Mouse (Mus musculus): ENCODE data around the gene Bag2. TPM values are rescaled to one million over a fixed set of nuclear protein-coding genes. Genes with fewer than 3 reads are reported as not detected.
A peak's percentile ranks its signal among the peaks of the same experiment; 100 is the strongest.
"Not testable (repeated sequence)": the region's sequence is repeated elsewhere in the genome, so short reads cannot be mapped to it uniquely, and the experiment has no call there.

Bag2 gene
- polyA plus RNA-seq, 1 experiment = 14.6 TPM

- TF ChIP-seq POLR2A (IDR thresholded peaks at IDR 0.05; ENCODE audit: insufficient read depth, low read length) = no peak
- peak; percentile 62 for TF ChIP-seq CTCF (IDR thresholded peaks at IDR 0.05; ENCODE audit: low read depth, low read length)
- TF ChIP-seq EP300 (IDR thresholded peaks at IDR 0.05; ENCODE audit: insufficient read depth, low read depth, low read length) = no peak
- H3K4me3 ChIP-seq (ENCODE audit: low read depth, low read length) = no peak overlapping the region
- H3K27me3 ChIP-seq (ENCODE audit: control insufficient read depth, insufficient read depth, low read length, poor library complexity, severe bottlenecking) = no peaks in the 10 kb centered on the region
- no peak overlapping the region for H3K9ac ChIP-seq (ENCODE audit: low read depth, poor library complexity, severe bottlenecking)
- H3K27ac ChIP-seq (ENCODE audit: insufficient read depth, low read length) = no peak overlapping the region
- H3K9me3 ChIP-seq (replicated peaks; ENCODE audit: control insufficient read depth, insufficient read depth, low read length, poor library complexity, severe bottlenecking) = no peaks in the 10 kb centered on the region
- no peaks in the 10 kb centered on the region for H3K36me3 ChIP-seq (ENCODE audit: control insufficient read depth, insufficient read depth, low read length, poor library complexity, severe bottlenecking)
- no peaks in the 10 kb centered on the region for H3K4me1 ChIP-seq (ENCODE audit: control insufficient read depth, insufficient read depth, low read length)
Measured at GRCm38 (mm10) chr1:33749109-33749508, 8.5 kb downstream of the Bag2 start.

DNA sequence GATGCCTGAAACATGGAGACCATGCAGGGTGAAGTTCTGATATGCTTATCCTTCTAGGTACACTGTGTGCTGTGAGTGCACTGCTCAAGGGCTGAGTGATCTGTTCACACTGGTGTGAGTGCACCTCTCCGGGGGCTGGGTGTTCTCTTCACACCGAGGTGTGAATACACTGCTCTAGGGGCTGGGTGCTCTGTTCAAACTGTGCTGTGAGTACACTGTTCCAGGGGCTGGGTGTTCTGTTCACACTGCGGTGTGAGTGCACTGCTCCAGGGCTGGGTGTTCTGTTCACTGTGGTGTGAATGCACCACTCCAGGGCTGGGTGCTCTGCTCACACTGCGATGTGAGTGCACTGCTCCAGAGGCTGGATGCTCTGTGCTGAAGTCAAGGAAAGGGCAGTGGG lies 11.7 kb downstream of the Bag2 start:
- no peak overlapping the region for H3K9ac ChIP-seq (ENCODE audit: low read depth, poor library complexity, severe bottlenecking)
- H3K36me3 ChIP-seq (ENCODE audit: control insufficient read depth, insufficient read depth, low read length, poor library complexity, severe bottlenecking) = no peaks in the 10 kb centered on the region

GRCm38 (mm10) chr1:33744815-33745214 lies 12.8 kb downstream of the Bag2 start:
- H3K9ac ChIP-seq (ENCODE audit: low read depth, poor library complexity, severe bottlenecking); H3K9me3 ChIP-seq (replicated peaks; ENCODE audit: control insufficient read depth, insufficient read depth, low read length, poor library complexity, severe bottlenecking); H3K27ac ChIP-seq (ENCODE audit: insufficient read depth, low read length); H3K4me1 ChIP-seq (ENCODE audit: control insufficient read depth, insufficient read depth, low read length); H3K27me3 ChIP-seq (ENCODE audit: control insufficient read depth, insufficient read depth, low read length, poor library complexity, severe bottlenecking); H3K36me3 ChIP-seq (ENCODE audit: control insufficient read depth, insufficient read depth, low read length, poor library complexity, severe bottlenecking); H3K4me3 ChIP-seq (ENCODE audit: low read depth, low read length): not testable (repeated sequence)

More for the DNA sequence above, 11.7 kb downstream of the Bag2 start:
- Histone ChIP-seq H3K9me3 (replicated peaks; ENCODE audit: control insufficient read depth, insufficient read depth, low read length, poor library complexity, severe bottlenecking) (no peaks in the 10 kb centered on the region), H3K4me1 (ENCODE audit: control insufficient read depth, insufficient read depth, low read length) (no peaks in the 10 kb centered on the region), H3K27me3 (ENCODE audit: control insufficient read depth, insufficient read depth, low read length, poor library complexity, severe bottlenecking) (no peaks in the 10 kb centered on the region), H3K4me3 (ENCODE audit: low read depth, low read length) (no peak overlapping the region), H3K27ac (ENCODE audit: insufficient read depth, low read length) (no peak overlapping the region)
- TF ChIP-seq CTCF (IDR thresholded peaks at IDR 0.05; ENCODE audit: low read depth, low read length) (no peak), EP300 (IDR thresholded peaks at IDR 0.05; ENCODE audit: insufficient read depth, low read depth, low read length) (no peak), POLR2A (IDR thresholded peaks at IDR 0.05; ENCODE audit: insufficient read depth, low read length) (no peak)

DNA sequence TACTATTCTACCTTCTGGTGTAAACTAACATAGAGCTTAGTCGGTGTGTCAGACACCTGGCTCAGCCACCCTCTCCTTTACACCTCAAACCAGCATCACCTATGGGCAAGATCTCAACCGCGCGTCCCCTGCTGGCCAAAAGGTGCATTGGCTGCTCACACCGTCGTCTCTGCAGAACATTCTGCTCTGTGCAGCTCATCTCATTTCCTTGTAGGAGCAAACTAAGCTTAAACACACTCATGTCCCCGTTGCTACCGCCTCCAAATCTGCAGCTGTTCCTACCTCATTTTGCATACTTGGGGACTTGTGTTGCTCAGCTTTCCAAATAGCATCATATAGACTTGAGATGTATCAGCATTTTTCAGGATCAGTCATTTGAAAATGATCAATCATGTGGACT lies 14.7 kb downstream of the Bag2 start:
- no peak for TF ChIP-seq EP300 (IDR thresholded peaks at IDR 0.05; ENCODE audit: insufficient read depth, low read depth, low read length)
- TF ChIP-seq POLR2A (IDR thresholded peaks at IDR 0.05; ENCODE audit: insufficient read depth, low read length) = no peak
- TF ChIP-seq CTCF (IDR thresholded peaks at IDR 0.05; ENCODE audit: low read depth, low read length) = peak; percentile 96
- no peak overlapping the region for H3K9ac ChIP-seq (ENCODE audit: low read depth, poor library complexity, severe bottlenecking)
- peaks cover 10% of the 10 kb centered on the region for H3K36me3 ChIP-seq (ENCODE audit: control insufficient read depth, insufficient read depth, low read length, poor library complexity, severe bottlenecking)
- no peaks in the 10 kb centered on the region for H3K9me3 ChIP-seq (replicated peaks; ENCODE audit: control insufficient read depth, insufficient read depth, low read length, poor library complexity, severe bottlenecking)
- H3K4me1 ChIP-seq (ENCODE audit: control insufficient read depth, insufficient read depth, low read length) = no peaks in the 10 kb centered on the region
- no peak overlapping the region for H3K4me3 ChIP-seq (ENCODE audit: low read depth, low read length)
- no peak overlapping the region for H3K27ac ChIP-seq (ENCODE audit: insufficient read depth, low read length)
- H3K27me3 ChIP-seq (ENCODE audit: control insufficient read depth, insufficient read depth, low read length, poor library complexity, severe bottlenecking) = no peaks in the 10 kb centered on the region

- H3K27me3 ChIP-seq (ENCODE audit: control insufficient read depth, insufficient read depth, low read length, poor library complexity, severe bottlenecking) = no peaks in the 10 kb centered on the region
- TF ChIP-seq CTCF (IDR thresholded peaks at IDR 0.05; ENCODE audit: low read depth, low read length) (peak; percentile 86), POLR2A (IDR thresholded peaks at IDR 0.05; ENCODE audit: insufficient read depth, low read length) (no peak)
- no peak overlapping the region for H3K27ac ChIP-seq (ENCODE audit: insufficient read depth, low read length)
- H3K9ac ChIP-seq (ENCODE audit: low read depth, poor library complexity, severe bottlenecking) = no peak overlapping the region
- H3K36me3 ChIP-seq (ENCODE audit: control insufficient read depth, insufficient read depth, low read length, poor library complexity, severe bottlenecking) = peaks cover 17% of the 10 kb centered on the region
- H3K4me1 ChIP-seq (ENCODE audit: control insufficient read depth, insufficient read depth, low read length) = no peaks in the 10 kb centered on the region
- H3K9me3 ChIP-seq (replicated peaks; ENCODE audit: control insufficient read depth, insufficient read depth, low read length, poor library complexity, severe bottlenecking) = no peaks in the 10 kb centered on the region
- no peak overlapping the region for H3K4me3 ChIP-seq (ENCODE audit: low read depth, low read length)
Measured at GRCm38 (mm10) chr1:33739302-33739701, 18.3 kb downstream of the Bag2 start.

DNA sequence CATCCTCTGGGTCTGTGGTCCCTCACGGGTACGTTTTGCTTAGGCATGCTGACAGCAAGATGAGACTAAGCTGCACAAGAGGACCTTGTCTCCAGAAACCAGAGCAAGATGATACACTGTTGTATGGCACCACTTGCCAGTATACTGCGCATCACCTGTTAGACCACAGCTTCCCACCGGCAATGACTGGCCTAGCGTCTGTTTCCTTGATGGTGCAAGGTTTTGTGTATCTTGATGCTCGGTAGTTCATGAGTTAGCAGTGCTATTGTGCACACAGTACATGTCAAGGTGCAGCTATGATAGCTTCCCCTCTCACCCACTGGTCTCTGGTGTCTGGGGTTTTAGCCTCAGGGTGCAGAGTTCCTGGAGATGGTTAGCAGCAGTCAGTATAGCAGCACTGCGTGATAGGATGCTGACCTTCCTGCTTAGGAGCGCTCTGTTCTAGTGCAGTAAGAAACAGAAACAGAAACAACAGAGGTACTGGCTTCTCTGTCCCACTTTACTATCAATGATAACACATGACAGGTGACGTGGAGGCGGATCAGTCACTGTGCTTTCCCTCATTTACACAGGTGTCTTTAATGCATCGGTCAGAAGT lies 18.8 kb downstream of the Bag2 start:
- Histone ChIP-seq H3K9me3 (replicated peaks; ENCODE audit: control insufficient read depth, insufficient read depth, low read length, poor library complexity, severe bottlenecking) (no peaks in the 10 kb centered on the region), H3K4me1 (ENCODE audit: control insufficient read depth, insufficient read depth, low read length) (no peaks in the 10 kb centered on the region), H3K27me3 (ENCODE audit: control insufficient read depth, insufficient read depth, low read length, poor library complexity, severe bottlenecking) (no peaks in the 10 kb centered on the region), H3K36me3 (ENCODE audit: control insufficient read depth, insufficient read depth, low read length, poor library complexity, severe bottlenecking) (peaks cover 17% of the 10 kb centered on the region), H3K27ac (ENCODE audit: insufficient read depth, low read length) (no peak overlapping the region), H3K9ac (ENCODE audit: low read depth, poor library complexity, severe bottlenecking) (no peak overlapping the region), H3K4me3 (ENCODE audit: low read depth, low read length) (no peak overlapping the region)
- no peak for TF ChIP-seq POLR2A (IDR thresholded peaks at IDR 0.05; ENCODE audit: insufficient read depth, low read length)
- TF ChIP-seq CTCF (IDR thresholded peaks at IDR 0.05; ENCODE audit: low read depth, low read length) = no peak
- no peak for TF ChIP-seq EP300 (IDR thresholded peaks at IDR 0.05; ENCODE audit: insufficient read depth, low read depth, low read length)
